Mouse (Mus musculus) left cerebral cortex, adult 9 months (tissue): Measurements from ENCODE around the gene Prmt1.
A peak's percentile ranks its signal among the peaks of the same experiment; 100 is the strongest.
"Not testable (repeated sequence)": the region's sequence is repeated elsewhere in the genome, so short reads cannot be mapped to it uniquely, and the experiment has no call there.

Source experiments
- DNase-seq, 2 experiments: peaks; one replicate each; pipeline ENCODE4 v3.0.0; 2022; ENCODE audit warnings: low spot score in 2 of 2

Gene Prmt1

GRCm38 (mm10) chr7:44986192-44986878 lies at the start of gene Prmt1:
Gene Prmt1, minus strand, starts transcription at chr7:44986568.
- DNase-seq = peak; percentile 99 to 100

- DNase-seq = no peak
Measured at GRCm38 (mm10) chr7:45035631-45036030, 49.3 kb upstream of the Prmt1 start.

DNA sequence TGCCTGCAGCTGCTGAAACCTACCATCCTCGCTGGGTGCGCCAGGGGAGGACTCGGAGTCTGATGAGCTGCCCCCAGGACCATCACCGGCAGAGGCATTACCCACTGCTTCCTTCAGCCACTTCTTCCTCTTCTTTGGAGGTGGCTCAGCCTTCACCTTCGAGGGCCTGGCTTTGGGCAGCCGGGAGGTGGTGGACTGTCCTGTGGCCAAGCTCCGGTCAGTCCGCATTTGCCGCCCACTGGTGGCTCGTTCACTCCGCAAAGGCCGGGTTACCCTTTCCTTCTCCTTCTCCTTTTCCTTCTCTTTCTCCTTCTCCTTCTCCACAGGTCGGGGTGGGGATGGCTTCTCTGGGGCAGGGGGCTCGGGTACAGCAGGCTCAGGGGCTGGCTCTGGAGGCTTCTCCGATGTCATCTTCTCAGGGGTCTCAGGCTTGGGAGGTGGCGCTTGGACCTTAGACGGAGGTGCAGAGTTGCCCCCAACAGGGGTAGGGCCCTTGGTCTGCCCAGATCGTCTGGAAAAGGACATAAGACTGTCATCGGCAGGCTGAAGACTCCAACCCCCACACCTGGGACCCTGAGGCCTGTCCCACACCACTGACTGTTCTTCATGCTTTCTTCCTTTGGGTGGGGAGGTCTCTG lies 47.5 kb upstream of the Prmt1 start:
- no peak for DNase-seq

GRCm38 (mm10) chr7:45030857-45031256 lies 44.5 kb upstream of the Prmt1 start:
- DNase-seq = no peak

DNA sequence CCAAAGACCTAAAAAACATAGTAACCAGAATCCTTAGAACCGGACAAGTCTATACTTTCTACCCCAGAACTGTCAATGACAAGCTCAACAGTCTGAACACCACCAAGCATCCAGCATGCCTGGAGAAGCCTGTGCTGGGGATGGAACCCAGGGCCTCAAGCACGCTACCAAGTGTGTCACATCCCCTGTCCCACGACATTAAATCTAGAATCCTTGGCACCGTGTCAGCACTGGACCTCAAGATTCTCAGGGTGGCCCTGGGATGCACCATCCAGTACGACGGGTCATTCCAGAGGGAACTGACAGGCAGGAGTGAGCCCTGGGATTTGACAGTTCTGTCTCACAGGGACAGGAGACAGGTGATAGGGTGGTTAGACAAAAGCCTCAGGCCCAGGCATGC lies 43.6 kb upstream of the Prmt1 start:
- no peak for DNase-seq

DNA sequence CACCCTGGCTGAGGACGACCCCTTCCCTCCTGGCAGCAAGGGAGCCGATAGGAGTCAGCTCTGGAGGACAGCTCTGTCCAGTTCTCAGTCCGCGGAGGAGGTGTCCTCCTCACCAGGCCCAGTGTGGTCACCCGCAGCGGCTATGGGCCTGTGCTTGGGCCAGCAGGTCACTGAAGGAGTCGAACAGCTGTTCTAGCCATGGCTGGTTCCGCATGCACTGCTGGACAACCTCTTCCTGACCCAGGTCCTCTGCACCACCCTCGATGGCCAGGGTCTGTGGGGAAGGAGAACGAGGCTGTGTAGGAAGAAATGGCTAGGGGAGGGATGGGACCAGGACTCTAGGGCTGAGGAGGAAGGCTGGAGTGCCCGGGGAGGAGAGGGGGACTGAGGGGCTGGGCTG lies 42.0 kb upstream of the Prmt1 start:
- no peak for DNase-seq

DNA sequence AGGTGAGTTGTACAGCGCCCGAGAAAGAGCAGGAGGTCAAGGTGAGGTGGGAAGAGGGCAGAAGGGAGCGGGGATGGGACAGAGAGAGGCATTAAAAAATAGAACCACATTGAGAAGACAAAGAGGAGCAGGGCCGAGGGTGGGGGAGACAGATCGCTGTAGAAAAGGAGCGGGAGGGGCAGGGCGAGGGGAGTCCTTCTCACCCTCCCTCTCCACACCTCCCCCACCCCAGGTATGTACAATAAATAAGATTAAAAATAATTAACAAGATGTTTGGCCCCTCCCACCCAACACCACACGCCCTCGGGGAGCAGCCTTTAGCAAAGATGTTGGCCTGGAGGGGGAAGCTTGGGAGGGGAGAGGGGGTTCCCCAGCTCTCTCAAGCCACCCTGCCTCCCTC lies 41.4 kb upstream of the Prmt1 start:
- no peak for DNase-seq

DNA sequence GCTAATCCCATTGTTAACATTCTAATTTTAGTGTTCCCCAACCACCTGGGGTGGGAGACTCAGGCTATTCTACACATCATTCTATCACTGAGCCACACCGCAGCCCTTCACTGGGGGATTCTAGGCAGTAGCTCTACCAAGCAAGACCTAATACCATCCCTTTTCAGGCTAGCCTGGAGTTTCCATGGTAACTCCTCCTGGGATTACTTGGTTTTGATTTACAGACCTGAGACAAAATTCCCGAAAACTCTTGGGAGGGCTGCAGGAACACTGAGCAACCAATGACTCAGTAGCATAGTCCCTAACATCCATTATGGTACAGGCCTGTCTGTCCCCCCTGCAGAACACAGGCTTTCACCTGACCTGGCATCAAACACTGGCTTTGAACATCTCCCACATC lies 39.9 kb upstream of the Prmt1 start:
- no peak for DNase-seq

DNA sequence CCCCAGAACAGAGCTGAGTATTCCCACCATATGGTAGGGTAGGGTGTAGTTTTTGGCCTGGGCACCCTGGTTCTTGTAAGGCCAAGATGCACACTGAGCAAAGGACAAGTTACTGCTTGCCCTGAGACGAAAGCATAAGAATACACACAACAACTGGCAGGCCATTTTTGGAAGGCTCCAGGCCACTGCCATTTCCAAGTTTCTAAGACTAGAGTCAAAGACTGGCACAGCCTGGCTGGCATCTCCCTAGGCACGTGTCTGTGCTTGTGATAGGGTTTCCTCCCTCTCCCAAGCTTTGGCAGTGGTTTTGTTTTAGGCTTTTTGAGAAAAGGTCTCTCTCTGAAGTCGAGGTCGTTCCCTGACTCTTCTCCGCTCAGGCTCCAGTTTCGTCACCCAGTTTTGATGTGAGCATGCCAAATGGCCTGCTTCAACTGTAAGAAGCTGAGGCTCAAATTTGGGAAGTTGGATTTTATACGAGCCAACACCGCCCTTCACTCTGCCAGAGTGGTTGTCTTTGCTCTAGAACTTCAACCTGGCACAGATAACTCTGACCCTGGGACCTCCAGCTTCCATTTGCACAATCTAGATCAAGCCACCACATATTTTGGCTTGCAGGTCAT lies 39.3 kb upstream of the Prmt1 start:
- no peak for DNase-seq

DNA sequence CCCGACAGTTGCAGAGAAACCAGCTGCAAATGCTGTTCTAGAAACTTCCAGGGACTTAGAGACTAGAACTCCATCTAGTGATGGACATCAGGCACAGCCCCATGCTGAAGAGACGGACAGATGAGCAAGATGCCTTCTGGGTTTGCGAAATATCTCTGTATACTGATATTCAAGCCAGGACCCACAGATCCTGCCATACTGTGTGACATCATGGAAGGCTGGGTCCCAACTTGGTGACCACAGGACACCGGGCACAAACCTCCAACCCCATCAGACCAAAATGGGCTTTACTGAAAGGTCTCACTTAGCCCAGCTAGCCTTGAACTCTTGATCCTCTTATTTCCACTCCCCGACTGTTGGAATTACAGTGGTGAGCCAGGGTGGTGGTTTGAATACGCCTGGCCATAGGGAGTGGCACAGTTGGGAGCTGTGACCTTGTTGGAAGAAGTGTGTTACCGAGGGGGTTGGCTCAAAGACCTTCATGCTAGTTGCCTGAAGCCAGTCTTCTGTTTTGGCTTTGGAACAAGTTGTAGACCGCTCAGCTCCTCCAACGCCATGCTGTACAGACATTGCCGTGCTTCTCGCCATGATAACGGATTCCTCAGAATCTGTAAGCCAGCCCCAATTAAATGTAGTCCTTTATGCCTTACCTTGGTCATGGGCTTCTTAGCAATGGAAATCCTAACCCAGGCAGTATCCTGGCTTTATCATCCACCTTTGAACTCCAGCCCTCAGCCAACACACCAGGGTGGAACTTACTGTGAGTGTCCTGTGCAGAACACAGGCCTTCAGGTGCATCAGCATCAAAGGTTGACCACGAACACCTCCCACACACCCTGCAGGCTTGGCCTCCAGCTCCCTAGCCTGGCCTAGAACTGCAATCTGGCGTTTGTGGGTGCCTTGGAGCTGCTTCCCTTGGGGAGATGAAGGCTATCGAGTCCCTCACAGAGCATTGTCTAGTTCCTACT lies 38.2 kb upstream of the Prmt1 start:
- no peak for DNase-seq

DNA sequence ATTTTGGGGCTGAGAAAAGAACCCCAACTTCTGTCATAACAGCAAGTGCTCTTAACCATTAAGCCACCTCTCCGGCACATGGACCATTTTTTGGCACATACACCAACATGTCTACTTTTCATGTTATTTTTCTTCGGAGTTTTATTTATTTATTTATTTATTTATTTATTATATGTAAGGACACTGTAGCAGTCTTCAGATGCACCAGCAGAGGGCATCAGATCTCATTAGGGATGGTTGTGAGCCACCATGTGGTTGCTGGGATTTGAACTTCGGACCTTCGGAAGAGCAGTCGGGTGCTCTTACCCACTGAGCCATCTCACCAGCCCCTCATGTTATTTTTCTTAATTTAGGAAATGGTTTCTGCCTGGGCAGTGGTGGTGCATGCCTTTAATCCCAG lies 37.3 kb upstream of the Prmt1 start:
- DNase-seq = not testable (repeated sequence)

DNA sequence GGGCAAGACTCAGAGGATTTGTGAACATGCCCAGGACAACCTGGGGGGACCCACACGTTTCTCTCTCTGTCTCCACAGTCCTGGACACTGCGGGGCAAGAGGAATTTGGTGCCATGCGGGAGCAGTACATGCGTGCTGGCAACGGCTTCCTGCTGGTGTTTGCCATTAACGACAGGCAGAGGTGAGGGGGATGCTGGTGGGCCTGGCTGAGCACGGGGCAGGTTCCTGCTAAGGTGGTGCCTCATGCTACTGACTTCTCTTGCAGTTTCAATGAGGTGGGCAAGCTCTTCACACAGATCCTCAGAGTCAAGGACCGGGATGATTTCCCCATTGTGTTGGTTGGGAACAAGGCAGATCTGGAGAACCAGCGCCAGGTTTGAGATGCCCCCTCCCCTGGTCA lies 33.9 kb upstream of the Prmt1 start:
- DNase-seq = no peak

- DNase-seq = no peak
Measured at GRCm38 (mm10) chr7:45019031-45019571, 32.7 kb upstream of the Prmt1 start.

DNA sequence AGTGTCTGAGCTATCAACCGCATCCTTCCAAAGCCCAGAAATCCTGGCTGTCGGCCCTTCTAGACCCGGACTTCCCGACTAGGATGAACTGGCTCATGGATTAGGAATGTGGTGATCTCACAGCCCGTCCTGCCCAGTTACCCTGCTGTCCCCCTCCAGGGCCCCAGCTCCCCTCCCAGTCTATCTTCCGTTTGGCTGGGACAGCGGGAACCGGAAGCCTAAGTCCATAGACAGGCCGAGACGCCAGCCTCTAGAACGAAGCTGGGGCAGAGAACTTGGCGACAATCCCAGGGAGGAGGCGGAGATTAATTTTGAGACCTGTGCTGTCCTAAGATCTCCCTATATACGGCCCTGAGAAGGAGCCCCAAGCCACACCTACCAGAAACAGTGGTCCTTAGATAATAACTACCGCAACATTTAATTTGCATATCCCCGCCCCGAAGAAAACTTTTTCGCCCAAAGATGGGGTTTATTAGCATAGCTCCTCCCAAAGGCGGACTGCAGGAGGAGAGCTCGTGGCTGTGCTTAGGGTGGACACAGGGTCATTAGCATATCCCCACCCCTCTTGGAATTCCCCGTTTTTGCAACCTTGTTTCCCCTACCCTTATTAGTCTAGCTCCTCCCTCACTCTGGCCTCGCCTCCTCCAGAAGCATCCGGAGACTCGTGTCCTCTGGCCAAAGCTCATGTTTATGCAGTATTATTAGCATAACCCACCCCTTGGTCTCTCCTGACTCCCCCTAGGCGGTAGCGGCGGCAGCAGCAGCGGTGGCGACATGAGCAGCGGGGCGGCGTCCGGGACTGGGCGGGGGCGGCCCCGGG lies 31.1 kb upstream of the Prmt1 start, which contains the start of gene Rras:
Rras (plus strand) TSS at position 720 of the 820 bp plus-strand sequence.
- DNase-seq = peak; percentile 91 to 93

DNA sequence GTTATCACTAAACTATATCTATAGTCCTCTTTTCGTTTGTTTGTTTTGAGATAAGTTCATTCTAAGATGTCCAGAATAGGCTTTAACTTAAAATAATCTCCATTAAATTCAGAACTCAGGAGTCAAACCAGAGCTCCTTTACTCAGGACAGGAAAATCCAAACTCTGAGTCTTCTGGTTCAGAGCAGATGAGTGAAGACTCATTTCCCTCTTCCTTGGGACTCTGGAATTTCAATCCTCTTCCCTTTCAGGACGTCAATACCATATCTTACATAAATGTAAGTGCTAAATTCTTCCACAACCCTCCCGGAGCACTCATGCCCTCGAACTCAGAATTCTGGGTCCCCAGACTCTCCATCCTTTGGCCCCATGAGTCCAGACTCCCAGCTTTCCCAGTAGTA lies 30.4 kb upstream of the Prmt1 start:
- no peak for DNase-seq

GRCm38 (mm10) chr7:45015957-45016612 lies 29.7 kb upstream of the Prmt1 start, which contains the start of gene Scaf1:
Gene Scaf1, minus strand, starts transcription at chr7:45016363.
- peak; percentile 99 to 100 for DNase-seq

GRCm38 (mm10) chr7:45015344-45015956 lies 29.1 kb upstream of the Prmt1 start:
- DNase-seq = peak in 1 of 2 experiments; percentile 28

- no peak for DNase-seq
Measured at GRCm38 (mm10) chr7:45014096-45014451, 27.7 kb upstream of the Prmt1 start.

GRCm38 (mm10) chr7:45013366-45014095 lies 27.2 kb upstream of the Prmt1 start:
- DNase-seq = no peak
